Mouse (Mus musculus) intestine, postnatal 0 days (tissue): Measurements from ENCODE around the gene Retsat. TPM values are rescaled to one million over a fixed set of nuclear protein-coding genes. Genes with fewer than 3 reads are reported as not detected.

Source experiments
- ATAC-seq: fragments of 200-750 bp; cut with Nextera tagmentation; 2 replicates; pipeline ENCODE4 v1.8.0; 2017; ENCODE audit warnings: mild to moderate bottlenecking, moderate TSS enrichment, moderate library complexity
- H3K27ac ChIP-seq: fragments of 300-500 bp; sonication (generic); 2 replicates; pipeline ENCODE4 v1.5.1; 2014; ENCODE audit warnings: mild to moderate bottlenecking, low read depth, low read length, moderate library complexity
- H3K27me3 ChIP-seq: fragments of 300-500 bp; sonication (generic); replicated peaks from 2 replicates; pipeline ENCODE4 v1.6.1; 2014; ENCODE audit warnings: low read length, mixed read lengths; ENCODE audit not compliant: control insufficient read depth, insufficient read depth
- H3K36me3 ChIP-seq: fragments of 300-500 bp; sonication (generic); 2 replicates; pipeline ENCODE4 v1.6.1; 2014; ENCODE audit warnings: mild to moderate bottlenecking, moderate library complexity; ENCODE audit not compliant: control insufficient read depth, insufficient read depth
- H3K4me1 ChIP-seq: fragments of 300-500 bp; sonication (generic); replicated peaks from 2 replicates; pipeline ENCODE4 v1.6.1; 2014; ENCODE audit warnings: antibody characterized with exemption, low read length, mixed read lengths; ENCODE audit not compliant: control insufficient read depth, insufficient read depth
- H3K4me2 ChIP-seq: fragments of 300-500 bp; sonication (generic); replicated peaks from 2 replicates; pipeline ENCODE4 v1.6.1; 2014; ENCODE audit warnings: low read depth, mild to moderate bottlenecking, moderate library complexity
- H3K4me3 ChIP-seq: fragments of 300-500 bp; sonication (generic); 2 replicates; pipeline ENCODE4 v1.5.1; 2014; ENCODE audit warnings: low read depth, low read length
- H3K9ac ChIP-seq: fragments of 300-500 bp; sonication (generic); 2 replicates; pipeline ENCODE4 v1.6.1; 2014; ENCODE audit warnings: mild to moderate bottlenecking, low read depth, low read length
- H3K9me3 ChIP-seq: fragments of 300-500 bp; sonication (generic); 2 replicates; pipeline ENCODE4 v1.6.1; 2016; ENCODE audit warnings: mixed run types; ENCODE audit not compliant: control insufficient read depth
- CTCF ChIP-seq: sonication (generic); IDR thresholded peaks from 2 replicates; pipeline ENCODE4 v1.5.1; 2016; ENCODE audit warnings: low read depth, mild to moderate bottlenecking, control low read depth, antibody characterized with exemption, moderate library complexity
- WGBS: fragments of 180-500 bp; shearing (Covaris S2); extraction: QIAGEN DNeasy Blood & Tissue Kit; methylation state at CpG from one replicate; pipeline ENCODE4 v1.1.7; 2014; 5-methylcytosine and 5-hydroxymethylcytosine counted together
- polyA plus RNA-seq: library from polyadenylated mRNA; unstranded; fragments of >200 nt; fragmentation: Nextera tagmentation; extraction: Ambion mirVana; gene quantifications from 2 replicates; pipeline ENCODE4 v1.2.1, GENCODE M21; 2015

Gene Retsat
- polyA plus RNA-seq, 1 experiment from 2014 or later, result 24.6 TPM

DNA sequence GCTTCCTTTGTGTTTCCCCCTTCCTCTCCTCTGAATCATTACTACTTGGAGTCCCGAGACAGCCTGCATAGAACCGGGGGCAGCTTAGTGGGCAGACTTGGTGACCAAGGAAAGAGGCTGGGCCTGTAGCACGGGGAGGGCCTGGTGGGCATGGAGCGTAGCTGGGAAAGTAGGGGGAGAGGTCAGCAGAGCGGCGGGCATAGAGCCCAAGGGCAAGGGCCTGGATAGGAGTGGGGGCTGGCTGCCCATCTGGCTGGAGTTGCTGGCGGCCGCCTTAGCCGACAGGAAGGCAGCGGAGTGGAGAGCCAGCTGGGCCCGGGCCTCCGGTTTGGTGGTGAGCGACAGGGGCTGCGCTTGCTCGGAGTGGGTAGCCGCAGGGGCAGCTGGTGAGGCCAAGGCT is 29.0 kb downstream of the Retsat start:
- 88% methylated on average over 16 of the region's 16 CpGs for WGBS
- no peak overlapping the region for H3K9ac ChIP-seq
- TF ChIP-seq CTCF, result no peak

DNA sequence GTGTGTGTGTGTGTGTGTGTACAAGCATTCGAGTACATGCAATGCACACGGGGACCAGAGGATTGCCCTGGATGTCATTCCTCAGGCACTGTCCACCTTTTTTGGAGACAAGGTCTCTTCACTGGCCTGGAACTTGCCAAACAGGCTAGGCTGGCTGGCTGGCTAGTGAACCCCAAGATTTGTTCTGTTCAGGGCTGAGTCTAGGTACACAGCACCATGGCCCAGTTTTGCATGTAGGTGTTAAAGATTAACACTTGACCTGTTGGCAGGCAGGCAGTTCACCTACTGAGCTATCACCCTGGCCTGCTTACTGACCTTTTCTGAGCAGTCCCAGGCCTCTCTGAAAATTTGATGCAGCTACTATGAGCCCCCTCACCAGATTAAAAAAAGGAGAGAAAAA is 32.1 kb downstream of the Retsat start:
- ATAC-seq, result no peak

More for the DNA sequence above, 29.0 kb downstream of the Retsat start:
- Histone ChIP-seq H3K4me1 (no peaks in the 10 kb centered on the region), H3K36me3 (peaks cover 7% of the 10 kb centered on the region; the same call in 1 of the 2 replicates), H3K4me2 (no peak overlapping the region), H3K4me3 (no peak overlapping the region), H3K27me3 (no peaks in the 10 kb centered on the region), H3K9me3 (no peaks in the 10 kb centered on the region), H3K27ac (no peak overlapping the region; the same call in 1 of the 2 replicates)
- no peak; the same call in 1 of the 2 replicates for ATAC-seq

DNA sequence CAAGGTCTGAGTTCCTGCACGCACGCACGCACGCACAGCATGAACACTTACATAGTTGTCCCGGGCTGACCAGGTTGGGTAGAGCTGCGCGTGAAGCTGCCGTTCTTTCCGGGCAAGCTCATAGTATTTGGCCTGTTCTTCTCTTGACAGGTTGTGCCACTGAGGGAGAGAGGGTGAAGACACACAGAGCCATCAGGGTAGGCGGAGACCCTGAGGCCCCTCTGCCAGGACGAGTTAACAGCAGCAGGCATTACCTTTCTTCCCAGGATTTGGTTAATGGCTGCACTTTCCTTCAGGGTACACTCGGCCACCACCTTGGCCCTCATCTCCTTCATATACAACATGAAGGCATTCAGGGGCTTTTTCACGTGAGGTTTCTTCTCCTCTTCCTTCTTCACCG is 32.7 kb downstream of the Retsat start:
- WGBS, result 87% methylated on average over 14 of the region's 14 CpGs
- Histone ChIP-seq H3K27ac (no peak overlapping the region), H3K9ac (no peak overlapping the region), H3K27me3 (no peaks in the 10 kb centered on the region), H3K4me1 (no peaks in the 10 kb centered on the region), H3K4me2 (no peak overlapping the region), H3K9me3 (no peaks in the 10 kb centered on the region), H3K4me3 (no peak overlapping the region), H3K36me3 (peaks cover 10% of the 10 kb centered on the region; the same call in 1 of the 2 replicates)
- no peak for ATAC-seq
- no peak for TF ChIP-seq CTCF

More for the DNA sequence above, 32.1 kb downstream of the Retsat start:
- Histone ChIP-seq H3K9me3 (no peaks in the 10 kb centered on the region), H3K27me3 (no peaks in the 10 kb centered on the region), H3K36me3 (peaks cover 10% of the 10 kb centered on the region; the same call in 1 of the 2 replicates), H3K4me2 (no peak overlapping the region), H3K4me1 (no peaks in the 10 kb centered on the region), H3K27ac (no peak overlapping the region), H3K9ac (no peak overlapping the region), H3K4me3 (no peak overlapping the region)
- no peak for TF ChIP-seq CTCF
- WGBS, result 81% methylated on average over 2 of the region's 2 CpGs

DNA sequence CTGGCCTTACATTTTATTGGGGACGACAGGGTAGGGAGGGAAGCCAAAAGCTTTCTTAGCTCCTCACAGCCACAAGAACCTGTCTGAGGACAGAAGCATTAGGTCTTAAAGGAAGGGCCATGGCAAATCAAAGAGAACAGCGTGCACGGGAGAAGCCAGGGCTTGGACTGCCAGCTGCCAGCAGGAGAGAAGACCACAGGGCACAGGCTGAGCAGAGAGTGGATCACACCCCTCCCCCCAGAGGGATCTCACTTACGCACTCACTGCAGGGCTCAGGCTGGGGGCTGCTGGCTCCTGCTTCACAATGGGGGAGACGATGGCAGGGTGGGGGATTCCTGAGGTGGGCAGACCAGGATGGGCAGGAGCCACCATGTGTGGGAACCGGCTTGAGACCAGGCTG is 33.4 kb downstream of the Retsat start:
- no peak overlapping the region for H3K9ac ChIP-seq
- TF ChIP-seq CTCF, result no peak
- no peak overlapping the region for H3K4me3 ChIP-seq
- no peak overlapping the region for H3K4me2 ChIP-seq
- H3K27me3 ChIP-seq, result no peaks in the 10 kb centered on the region
- H3K27ac ChIP-seq, result no peak overlapping the region
- no peak for ATAC-seq
- no peaks in the 10 kb centered on the region for H3K9me3 ChIP-seq
- WGBS, result 90% methylated on average over 6 of the region's 6 CpGs
- peaks cover 2% of the 10 kb centered on the region; the same call in 1 of the 2 replicates for H3K4me1 ChIP-seq
- H3K36me3 ChIP-seq, result peaks cover 10% of the 10 kb centered on the region; the same call in 1 of the 2 replicates

DNA sequence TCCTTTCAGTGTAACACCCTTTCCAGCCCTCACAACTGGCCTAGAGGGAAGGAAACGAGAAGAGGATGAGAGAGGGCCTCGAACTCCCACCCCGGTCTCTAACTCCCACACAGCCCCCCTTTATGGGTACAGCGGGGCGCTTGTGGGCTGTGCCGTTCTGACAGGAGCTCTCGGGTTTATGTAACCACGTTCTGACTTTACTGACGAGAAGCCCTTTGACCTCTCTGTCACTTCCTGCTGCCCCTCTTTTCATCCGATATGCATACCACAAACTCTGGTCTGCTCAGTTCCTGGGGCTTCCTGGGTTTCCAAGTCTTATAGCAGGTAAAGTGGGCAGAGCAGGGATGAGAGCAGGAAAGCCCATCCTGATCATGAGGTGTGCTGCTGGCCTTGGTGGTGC is 36.0 kb downstream of the Retsat start:
- no peak for TF ChIP-seq CTCF
- H3K4me1 ChIP-seq, result peaks cover 2% of the 10 kb centered on the region; the same call in 1 of the 2 replicates
- H3K4me3 ChIP-seq, result no peak overlapping the region
- no peak for ATAC-seq
- H3K27me3 ChIP-seq, result no peaks in the 10 kb centered on the region
- no peak overlapping the region for H3K4me2 ChIP-seq
- no peak overlapping the region for H3K9ac ChIP-seq
- no peaks in the 10 kb centered on the region for H3K9me3 ChIP-seq
- H3K36me3 ChIP-seq, result peaks cover 3% of the 10 kb centered on the region; the same call in 1 of the 2 replicates
- H3K27ac ChIP-seq, result no peak overlapping the region
- WGBS, result 61% methylated on average over 10 of the region's 10 CpGs

DNA sequence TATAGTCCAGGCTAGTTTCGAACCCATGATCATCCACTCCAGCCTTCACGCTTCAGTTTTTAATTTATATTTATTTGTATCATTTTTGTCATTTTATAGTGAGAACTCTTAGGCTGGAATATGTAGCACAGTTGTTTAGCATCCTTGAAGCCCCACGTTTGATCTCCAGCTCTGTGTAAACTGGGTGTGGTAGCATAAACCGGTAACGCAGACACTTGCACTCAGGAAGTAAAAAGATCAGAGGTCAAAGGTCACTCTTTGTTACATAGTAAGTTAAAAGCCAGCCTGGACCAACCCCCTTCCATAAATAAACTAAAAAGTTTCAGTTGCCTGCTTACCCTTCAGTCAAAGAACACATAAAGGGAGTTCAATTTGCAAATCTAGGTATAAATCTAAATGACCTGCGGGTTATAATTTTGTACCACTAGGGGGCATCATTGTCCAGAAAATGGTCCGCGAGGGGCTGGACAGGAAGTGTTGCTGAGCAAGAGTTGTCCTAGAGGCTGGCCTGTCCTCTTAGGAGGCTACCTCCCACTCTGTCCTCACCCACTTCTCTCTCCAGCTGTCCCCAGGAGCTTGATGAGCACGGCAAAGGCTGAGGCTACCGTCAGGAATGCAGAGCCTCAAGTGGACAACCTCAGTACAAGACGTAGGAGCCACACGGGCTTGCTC is 37.6 kb downstream of the Retsat start:
- no peak overlapping the region for H3K9ac ChIP-seq
- WGBS, result 34% methylated on average over 12 of the region's 12 CpGs
- peaks cover 2% of the 10 kb centered on the region; the same call in 1 of the 2 replicates for H3K4me1 ChIP-seq
- H3K4me3 ChIP-seq, result no peak overlapping the region
- no peaks in the 10 kb centered on the region for H3K27me3 ChIP-seq
- peak overlapping the region; percentile 30; the same call in 1 of the 2 replicates for H3K4me2 ChIP-seq
- H3K27ac ChIP-seq, result no peak overlapping the region
- TF ChIP-seq CTCF, result peak; percentile 82
- peaks cover 3% of the 10 kb centered on the region; the same call in 1 of the 2 replicates for H3K36me3 ChIP-seq
- no peaks in the 10 kb centered on the region for H3K9me3 ChIP-seq
- peak; percentile 62 for ATAC-seq
